Mouse (Mus musculus) kidney, embryonic 16.5 days (tissue): ENCODE measurements at regions not wholly inside any gene's neighbourhood (a gene's known extent, or its start where the extent isn't known, plus 50 kb on each side); places are given as distances from the start of the nearest gene placed in this dataset.
A peak's percentile ranks its signal among the peaks of the same experiment; 100 is the strongest.

ENCODE experiments used
- ATAC-seq: fragments of 200-750 bp; cut with Nextera tagmentation; 2 replicates; pipeline ENCODE4 v1.8.0; 2017; ENCODE audit warnings: moderate TSS enrichment; ENCODE audit not compliant: low FRiP score, low TSS enrichment
- H3K27ac ChIP-seq: fragments of 300-500 bp; sonication (generic); 2 replicates; pipeline ENCODE4 v1.5.1; 2014; ENCODE audit warnings: low read length
- H3K27me3 ChIP-seq: fragments of 300-500 bp; sonication (generic); 2 replicates; pipeline ENCODE4 v1.6.1; 2014; ENCODE audit warnings: low read length, control low read depth, mixed read lengths; ENCODE audit not compliant: insufficient read depth
- H3K36me3 ChIP-seq: fragments of 300-500 bp; sonication (generic); 2 replicates; pipeline ENCODE4 v1.6.1; 2014; ENCODE audit warnings: low read length, control low read depth, mixed read lengths; ENCODE audit not compliant: insufficient read depth
- H3K4me1 ChIP-seq: fragments of 300-500 bp; sonication (generic); 2 replicates; pipeline ENCODE4 v1.6.1; 2014; ENCODE audit warnings: low read length, control low read depth, mixed read lengths; ENCODE audit not compliant: insufficient read depth
- H3K4me2 ChIP-seq: fragments of 300-500 bp; sonication (generic); replicated peaks from 2 replicates; pipeline ENCODE4 v1.6.1; 2014; ENCODE audit warnings: low read depth, low read length
- H3K4me3 ChIP-seq: fragments of 300-500 bp; sonication (generic); 2 replicates; pipeline ENCODE4 v1.5.1; 2014; ENCODE audit warnings: mild to moderate bottlenecking, low read length
- H3K9ac ChIP-seq: fragments of 300-500 bp; sonication (generic); replicated peaks from 2 replicates; pipeline ENCODE4 v1.6.1; 2014; ENCODE audit warnings: low read length
- H3K9me3 ChIP-seq: fragments of 300-500 bp; sonication (generic); 2 replicates; pipeline ENCODE4 v1.6.1; 2016; ENCODE audit warnings: low read length, control low read depth
- WGBS: fragments of 180-500 bp; shearing (Covaris S2); extraction: QIAGEN DNeasy Blood & Tissue Kit; methylation state at CpG from one replicate; pipeline ENCODE4 v1.1.7; 2014; 5-methylcytosine and 5-hydroxymethylcytosine counted together

- 69% methylated on average over 2 of the region's 2 CpGs for WGBS
- no peak for ATAC-seq
- no peaks in the 10 kb centered on the region for H3K36me3 ChIP-seq
- H3K27ac ChIP-seq, result no peak overlapping the region
- no peaks in the 10 kb centered on the region for H3K27me3 ChIP-seq
- H3K9me3 ChIP-seq, result no peaks in the 10 kb centered on the region
- no peak overlapping the region for H3K4me3 ChIP-seq
- H3K4me1 ChIP-seq, result no peaks in the 10 kb centered on the region
- no peak overlapping the region for H3K4me2 ChIP-seq
- H3K9ac ChIP-seq, result no peak overlapping the region
Measured at GRCm38 (mm10) chr2:56460625-56461590, 662.9 kb downstream of the Nr4a2 start.

- Histone ChIP-seq H3K4me3 (no peak overlapping the region), H3K27me3 (no peaks in the 10 kb centered on the region), H3K27ac (no peak overlapping the region), H3K9me3 (no peaks in the 10 kb centered on the region), H3K4me2 (no peak overlapping the region), H3K9ac (no peak overlapping the region), H3K36me3 (no peaks in the 10 kb centered on the region), H3K4me1 (0 out of 2 replicates have a peak, but pooled peaks cover 3% of the 10 kb centered on the region)
- 80% methylated on average over 5 of the region's 5 CpGs for WGBS
- ATAC-seq, result no peak
Measured at GRCm38 (mm10) chr2:56459430-56459829, 664.4 kb downstream of the Nr4a2 start.

- H3K9ac ChIP-seq, result no peak overlapping the region
- H3K27ac ChIP-seq, result no peak overlapping the region
- H3K36me3 ChIP-seq, result no peaks in the 10 kb centered on the region
- 20% methylated on average over 1 of the region's 1 CpGs for WGBS
- no peak for ATAC-seq
- H3K4me2 ChIP-seq, result no peak overlapping the region
- no peaks in the 10 kb centered on the region for H3K27me3 ChIP-seq
- H3K9me3 ChIP-seq, result no peaks in the 10 kb centered on the region
- no peak overlapping the region for H3K4me3 ChIP-seq
- 0 out of 2 replicates have a peak, but pooled peaks cover 3% of the 10 kb centered on the region for H3K4me1 ChIP-seq
Measured at GRCm38 (mm10) chr2:56457594-56457993, 666.2 kb downstream of the Nr4a2 start.

GRCm38 (mm10) chr2:56455856-56456395 is 667.9 kb downstream of the Nr4a2 start:
- WGBS, result 78% methylated on average over 10 of the region's 10 CpGs
- H3K4me2 ChIP-seq, result no peak overlapping the region
- H3K4me3 ChIP-seq, result no peak overlapping the region
- H3K9me3 ChIP-seq, result no peaks in the 10 kb centered on the region
- no peak overlapping the region for H3K9ac ChIP-seq
- no peak for ATAC-seq
- no peaks in the 10 kb centered on the region for H3K27me3 ChIP-seq
- 0 out of 2 replicates have a peak, but pooled peaks cover 3% of the 10 kb centered on the region for H3K4me1 ChIP-seq
- no peak overlapping the region for H3K27ac ChIP-seq
- H3K36me3 ChIP-seq, result no peaks in the 10 kb centered on the region

- ATAC-seq, result no peak
- WGBS, result 10% methylated on average over 11 of the region's 11 CpGs
- Histone ChIP-seq H3K36me3 (no peaks in the 10 kb centered on the region), H3K27me3 (no peaks in the 10 kb centered on the region), H3K4me1 (0 out of 2 replicates have a peak, but pooled peaks cover 3% of the 10 kb centered on the region), H3K9me3 (no peaks in the 10 kb centered on the region), H3K4me3 (peak overlapping the region; percentile 13; the same call in 1 of the 2 replicates), H3K9ac (no peak overlapping the region), H3K4me2 (peak overlapping the region; percentile 44), H3K27ac (no peak overlapping the region)
Measured at GRCm38 (mm10) chr2:56454611-56455066, 669.2 kb downstream of the Nr4a2 start.

GRCm38 (mm10) chr2:56440916-56441315 is 682.9 kb downstream of the Nr4a2 start:
- H3K27ac ChIP-seq, result no peak overlapping the region
- no peaks in the 10 kb centered on the region for H3K9me3 ChIP-seq
- no peaks in the 10 kb centered on the region for H3K4me1 ChIP-seq
- WGBS, result 81% methylated on average over 10 of the region's 10 CpGs
- no peaks in the 10 kb centered on the region for H3K36me3 ChIP-seq
- ATAC-seq, result no peak
- H3K4me2 ChIP-seq, result no peak overlapping the region
- H3K27me3 ChIP-seq, result no peaks in the 10 kb centered on the region
- no peak overlapping the region for H3K9ac ChIP-seq
- H3K4me3 ChIP-seq, result no peak overlapping the region
